Mouse (Mus musculus): ENCODE data around the gene Mrpl51.
"Not testable (repeated sequence)": the region's sequence is repeated elsewhere in the genome, so short reads cannot be mapped to it uniquely, and the experiment has no call there.

The Mrpl51 gene

DNA sequence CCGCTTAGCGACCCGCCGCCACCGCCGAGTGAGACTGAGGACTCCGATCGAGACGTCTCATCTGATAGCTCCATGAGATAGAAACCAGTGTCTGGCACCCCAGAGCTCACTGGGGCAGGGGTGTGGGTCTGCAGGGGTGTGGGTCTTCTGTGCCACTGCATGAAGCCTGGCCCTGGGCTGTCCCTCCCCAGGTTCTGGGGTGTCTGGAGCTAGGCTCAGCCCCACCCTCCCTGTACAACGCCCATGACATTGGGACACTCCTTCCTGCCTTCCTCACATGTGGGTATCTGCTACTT is 31.1 kb upstream of the Mrpl51 start:
- DNase-seq = no peak

DNA sequence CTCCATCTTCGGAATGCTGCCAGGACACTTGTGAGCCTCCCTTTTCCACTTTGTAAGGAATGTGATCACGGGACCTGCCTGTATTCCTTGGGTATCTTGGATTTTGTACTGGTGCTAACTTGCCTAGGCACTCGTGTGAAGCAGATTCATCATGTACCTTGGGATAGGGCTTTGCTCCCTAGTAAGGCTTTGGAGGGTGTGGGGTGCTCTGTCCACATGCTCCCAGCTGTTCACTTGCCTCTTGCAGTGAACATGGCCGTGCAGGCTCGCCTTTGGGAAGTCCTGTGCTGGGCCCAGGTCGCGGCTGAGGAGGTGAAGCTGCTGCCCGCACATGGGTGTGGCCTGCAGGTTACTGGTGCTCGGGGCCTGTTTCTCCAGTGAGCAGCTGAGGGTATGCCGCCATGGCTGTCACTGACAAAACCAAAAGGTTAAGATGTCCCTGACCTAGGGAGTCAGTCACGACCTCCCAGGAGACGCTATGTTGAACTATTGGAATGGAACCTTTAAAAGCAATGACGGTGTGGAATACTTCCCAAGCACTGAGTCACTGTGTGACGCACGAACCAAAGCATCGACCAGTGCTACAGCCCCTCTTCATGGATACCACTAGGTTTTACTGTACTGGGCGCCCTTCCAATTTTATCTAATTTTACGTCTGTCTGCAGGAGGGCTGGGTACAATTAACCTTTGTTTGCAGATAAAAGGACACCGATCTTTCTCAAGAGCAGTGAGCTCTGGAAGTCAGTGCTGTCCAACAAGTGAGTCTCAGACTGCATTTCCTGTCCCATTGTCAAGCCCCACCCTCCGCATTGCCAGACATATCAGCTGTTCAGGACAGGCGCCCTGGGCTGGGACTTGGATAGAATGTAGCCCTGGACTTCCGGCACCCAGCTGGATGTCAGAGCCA is 30.5 kb upstream of the Mrpl51 start:
- DNase-seq = peak; percentile 63

DNA sequence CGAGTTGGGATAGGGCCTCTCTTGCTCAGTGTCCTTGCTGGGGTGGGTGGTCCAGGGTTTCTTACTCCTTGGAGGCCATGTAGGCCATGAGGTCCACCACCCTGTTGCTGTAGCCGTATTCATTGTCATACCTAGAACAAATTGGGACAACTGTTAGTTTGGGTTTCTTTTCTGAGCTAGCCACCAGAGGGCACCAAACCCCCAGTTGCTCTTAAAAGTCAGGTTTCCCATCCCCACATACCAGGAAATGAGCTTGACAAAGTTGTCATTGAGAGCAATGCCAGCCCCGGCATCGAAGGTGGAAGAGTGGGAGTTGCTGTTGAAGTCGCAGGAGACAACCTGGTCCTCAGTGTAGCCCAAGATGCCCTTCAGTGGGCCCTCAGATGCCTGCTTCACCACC is 29.6 kb upstream of the Mrpl51 start:
- DNase-seq = peak; percentile 78

DNA sequence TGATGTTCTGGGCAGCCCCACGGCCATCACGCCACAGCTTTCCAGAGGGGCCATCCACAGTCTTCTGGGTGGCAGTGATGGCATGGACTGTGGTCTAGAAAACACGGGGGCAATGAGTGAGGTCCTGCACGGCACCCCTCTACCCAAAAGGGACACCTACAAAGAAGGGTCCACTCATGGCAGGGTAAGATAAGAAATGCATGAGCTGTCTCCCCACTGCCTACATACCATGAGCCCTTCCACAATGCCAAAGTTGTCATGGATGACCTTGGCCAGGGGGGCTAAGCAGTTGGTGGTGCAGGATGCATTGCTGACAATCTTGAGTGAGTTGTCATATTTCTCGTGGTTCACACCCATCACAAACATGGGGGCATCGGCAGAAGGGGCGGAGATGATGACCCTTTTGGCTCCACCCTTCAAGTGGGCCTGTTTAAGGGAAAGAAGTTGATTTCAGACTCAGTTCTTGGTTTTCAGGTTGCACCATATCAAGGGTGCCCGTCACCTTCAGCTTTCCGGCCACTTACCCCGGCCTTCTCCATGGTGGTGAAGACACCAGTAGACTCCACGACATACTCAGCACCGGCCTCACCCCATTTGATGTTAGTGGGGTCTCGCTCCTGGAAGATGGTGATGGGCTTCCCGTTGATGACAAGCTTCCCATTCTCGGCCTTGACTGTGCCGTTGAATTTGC is 28.8 kb upstream of the Mrpl51 start:
- DNase-seq = not testable (repeated sequence)

DNA sequence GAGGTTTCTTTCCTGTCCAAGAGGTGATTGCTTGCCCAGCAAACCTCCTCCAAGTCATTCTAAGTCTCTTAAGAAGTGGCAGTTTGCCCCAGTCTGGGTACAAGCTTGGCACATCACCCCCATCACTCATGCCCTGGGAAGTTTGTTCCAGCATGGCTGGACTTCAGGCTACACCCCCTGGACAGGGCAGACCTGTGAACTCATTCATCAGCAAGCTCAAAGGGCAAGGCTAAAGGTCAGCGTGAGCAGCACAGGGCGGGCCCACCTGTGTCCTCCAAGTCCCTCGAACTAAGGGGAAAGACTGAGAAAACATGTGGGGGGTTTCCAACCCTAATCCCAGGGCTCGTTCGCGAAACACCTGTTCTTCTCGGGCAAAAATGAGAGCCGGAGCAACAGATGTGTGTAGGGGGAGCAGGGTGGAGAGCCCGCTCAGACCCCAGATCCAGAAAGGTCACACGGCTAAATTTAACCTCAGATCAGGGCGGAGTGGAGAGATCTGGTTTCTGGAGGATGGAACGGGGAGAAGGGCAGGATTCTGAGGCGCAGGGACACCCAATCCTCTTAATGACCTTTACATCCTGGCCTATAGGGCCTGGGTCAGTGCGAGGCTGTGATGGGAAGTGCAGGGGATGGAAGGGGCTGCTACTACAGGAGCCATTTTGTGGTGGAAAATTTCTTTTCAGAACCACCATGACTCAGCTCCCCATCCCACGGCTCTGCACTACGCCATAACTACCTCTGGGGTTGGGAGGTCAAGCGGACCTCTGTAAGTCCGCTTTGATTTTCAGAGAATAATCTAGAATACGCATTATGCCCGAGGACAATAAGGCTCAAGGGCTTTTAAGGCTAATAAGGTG is 27.6 kb upstream of the Mrpl51 start:
- peak; percentile 52 for DNase-seq

DNA sequence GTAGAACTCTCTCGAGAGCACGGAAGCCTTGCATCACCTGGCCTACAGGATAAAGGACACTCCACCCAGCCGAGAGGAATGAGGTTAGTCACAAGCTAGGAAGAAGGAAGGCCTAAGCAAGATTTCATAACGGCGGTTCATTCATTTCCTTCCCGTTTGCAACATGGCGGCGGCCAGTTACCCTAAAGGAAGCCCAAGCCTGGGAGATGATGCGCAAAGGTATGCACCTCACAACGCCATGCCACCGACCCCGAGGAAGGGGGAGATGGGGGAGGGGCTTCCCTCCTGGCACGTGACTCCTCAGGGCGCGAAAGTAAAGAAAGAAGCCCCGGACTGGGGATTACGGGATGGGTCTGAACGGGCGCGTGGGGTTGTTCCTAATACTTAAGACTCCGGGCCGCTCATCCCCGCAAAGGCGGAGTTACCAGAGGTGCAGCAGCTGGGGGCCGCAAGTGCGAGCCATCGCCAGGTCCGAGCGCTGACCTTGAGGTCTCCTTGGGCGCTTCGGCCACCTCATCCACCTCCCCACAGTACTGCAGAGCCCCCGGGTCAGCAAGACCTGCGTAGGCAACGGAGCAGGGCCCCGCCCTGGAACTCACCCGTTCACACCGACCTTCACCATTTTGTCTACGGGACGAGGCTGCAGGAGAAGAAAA is 26.8 kb upstream of the Mrpl51 start:
- peak; percentile 60 for DNase-seq

DNA sequence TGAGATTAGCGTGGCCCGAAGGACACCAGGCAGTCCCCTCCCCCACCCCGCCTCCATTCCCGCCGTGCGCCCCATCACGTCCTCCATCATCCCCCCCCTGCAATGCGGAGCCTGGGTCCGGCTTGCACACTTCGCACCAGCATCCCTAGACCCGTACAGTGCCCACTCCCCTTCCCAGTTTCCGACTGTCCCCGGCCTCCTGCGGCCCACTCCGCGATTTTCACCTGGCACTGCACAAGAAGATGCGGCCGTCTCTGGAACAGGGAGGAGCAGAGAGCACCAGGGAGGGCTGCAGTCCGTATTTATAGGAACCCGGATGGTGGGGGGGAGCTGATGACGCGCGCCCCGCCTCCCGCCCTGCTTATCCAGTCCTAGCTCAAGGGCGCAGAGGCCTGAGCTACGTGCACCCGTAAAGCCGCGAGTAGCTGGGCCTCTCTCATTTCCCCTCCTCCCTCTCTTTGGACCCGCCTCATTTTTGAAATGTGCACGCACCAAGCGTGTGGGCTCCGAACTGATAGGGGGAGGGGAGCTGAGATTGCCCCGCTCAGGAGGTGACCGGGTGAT is 26.2 kb upstream of the Mrpl51 start:
- DNase-seq = peak; percentile 97

DNA sequence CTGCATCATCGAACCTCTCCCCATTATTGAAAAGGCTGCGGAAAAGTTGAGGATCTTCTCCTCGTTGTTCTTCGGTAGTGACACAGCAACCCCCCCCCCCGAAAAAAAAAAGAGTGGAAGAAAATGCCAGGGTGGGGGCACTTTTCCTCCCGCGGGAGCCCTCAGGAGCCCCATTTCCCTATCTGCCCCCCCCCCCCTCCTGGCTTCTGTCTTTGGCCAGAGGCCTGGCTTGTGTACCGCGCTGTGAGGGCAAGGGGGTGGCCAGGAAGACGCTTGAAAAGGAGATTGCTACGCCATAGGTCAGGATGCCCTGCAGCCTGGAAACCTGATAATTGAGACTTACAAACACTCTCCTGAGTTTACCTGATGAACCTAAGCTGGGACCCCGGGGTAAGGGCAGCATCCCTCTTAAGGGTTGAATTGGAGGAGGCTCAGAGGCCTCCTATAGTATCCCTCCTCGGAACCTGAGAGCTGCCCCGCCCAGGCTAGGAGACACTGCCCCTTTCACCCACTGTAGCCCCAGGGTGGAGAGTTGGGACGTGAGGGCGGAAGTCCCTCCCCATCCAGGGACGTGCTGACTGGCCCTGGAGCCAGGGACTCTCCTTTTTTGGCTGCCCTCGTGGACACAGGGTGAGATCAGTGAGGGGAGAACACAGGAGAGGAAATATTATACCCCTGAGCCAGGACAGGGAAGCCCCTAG is 25.4 kb upstream of the Mrpl51 start, which contains the start of gene Gapdh:
Gene Gapdh (minus strand): TSS at position 417 of the 701 bp plus-strand sequence.
- peak; percentile 49 for DNase-seq

DNA sequence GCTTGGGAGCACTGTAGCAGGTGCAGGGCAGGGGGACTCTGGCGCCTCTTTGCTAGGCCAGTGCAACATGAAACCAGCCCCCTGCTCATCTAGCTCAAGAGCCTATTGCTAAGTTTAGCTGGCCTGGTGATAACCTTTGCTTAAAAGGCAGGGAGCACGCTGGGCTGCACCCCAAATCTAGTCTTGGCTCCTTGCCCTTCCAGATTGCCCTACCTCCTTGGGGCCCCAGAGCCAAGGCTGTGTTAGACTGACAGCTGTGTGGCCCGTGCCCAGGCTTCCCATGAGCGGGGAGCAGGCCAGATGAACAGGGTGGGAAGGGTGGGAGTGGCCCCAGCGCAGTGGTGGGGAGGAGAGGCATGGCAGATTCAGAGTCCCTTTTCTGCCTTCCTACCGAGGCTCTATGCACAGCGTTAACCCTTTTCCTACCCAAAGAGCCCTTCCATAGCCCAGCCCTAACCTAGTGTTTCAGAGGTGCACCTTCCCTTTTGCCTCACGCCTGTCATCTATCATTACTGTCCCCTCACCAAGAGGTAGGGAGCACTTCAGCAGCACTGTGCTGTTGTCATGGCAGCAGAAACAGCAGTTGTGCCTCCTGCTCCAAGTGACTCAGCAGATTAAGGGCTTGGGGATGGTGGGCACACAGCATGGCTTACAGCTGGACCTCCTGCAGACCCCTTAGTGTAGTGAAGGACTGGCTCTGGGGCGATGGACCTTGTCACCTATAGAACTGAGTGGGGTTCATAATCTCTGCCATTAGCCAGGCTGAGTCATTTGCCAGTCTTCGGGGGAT is 24.5 kb upstream of the Mrpl51 start:
- DNase-seq = peak; percentile 47

DNA sequence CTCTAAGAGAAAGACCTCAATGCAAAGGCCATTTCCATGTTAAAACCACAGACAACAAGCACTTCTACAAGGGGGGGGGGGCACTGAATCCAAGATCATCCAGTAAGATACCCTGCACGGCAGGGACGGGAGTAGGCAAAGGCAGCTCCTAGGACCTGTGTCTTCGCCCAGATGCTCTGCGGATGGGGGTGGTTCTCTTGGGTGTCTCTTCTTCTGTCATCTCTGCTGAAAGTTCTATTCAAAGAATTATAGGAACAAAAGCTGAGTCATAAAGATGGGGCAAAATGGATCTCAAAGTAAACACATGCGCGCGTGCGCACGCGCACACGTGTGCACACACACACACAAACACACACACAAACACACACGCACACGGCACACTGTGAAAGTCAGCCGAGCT is 23.5 kb upstream of the Mrpl51 start:
- DNase-seq = peak; percentile 63

DNA sequence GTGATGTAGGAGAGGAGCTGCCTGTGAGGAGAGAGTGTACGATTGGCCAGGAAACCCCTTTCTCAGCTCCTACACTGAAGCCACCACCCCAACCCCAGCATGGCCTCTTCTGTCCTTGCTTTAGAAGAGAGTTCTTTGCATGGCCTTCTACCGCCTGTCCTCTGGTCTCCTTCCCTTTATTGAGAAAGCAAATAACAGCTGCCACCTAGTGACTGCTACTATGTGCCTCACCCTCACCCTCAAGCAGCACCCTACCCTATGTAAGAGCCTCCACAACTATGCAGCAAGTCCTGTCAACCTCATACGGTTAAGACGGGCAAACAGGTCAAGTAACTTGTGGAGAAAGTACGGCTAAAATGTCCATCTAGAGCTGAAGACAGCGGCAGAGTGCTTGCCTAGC is 21.4 kb upstream of the Mrpl51 start:
- DNase-seq = no peak

DNA sequence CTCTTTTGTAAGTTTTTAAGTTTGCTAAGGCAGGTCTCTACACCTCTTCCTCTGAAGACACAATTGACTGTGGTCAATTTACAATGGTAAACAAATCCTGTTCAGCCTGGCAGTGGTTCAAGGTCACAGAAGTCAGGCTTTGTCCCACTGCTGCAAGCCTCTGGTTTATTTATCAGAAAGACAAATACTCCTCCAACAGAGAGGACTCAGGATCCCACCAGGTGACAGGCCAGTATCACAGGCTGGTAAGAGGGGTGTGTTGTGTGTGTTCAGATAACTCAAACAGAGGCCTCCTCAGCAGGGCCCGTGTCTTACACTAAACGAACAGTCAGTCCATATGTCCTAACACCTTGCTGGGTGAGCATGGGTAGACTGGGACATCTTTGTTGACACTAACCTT is 19.1 kb upstream of the Mrpl51 start:
- DNase-seq = no peak

DNA sequence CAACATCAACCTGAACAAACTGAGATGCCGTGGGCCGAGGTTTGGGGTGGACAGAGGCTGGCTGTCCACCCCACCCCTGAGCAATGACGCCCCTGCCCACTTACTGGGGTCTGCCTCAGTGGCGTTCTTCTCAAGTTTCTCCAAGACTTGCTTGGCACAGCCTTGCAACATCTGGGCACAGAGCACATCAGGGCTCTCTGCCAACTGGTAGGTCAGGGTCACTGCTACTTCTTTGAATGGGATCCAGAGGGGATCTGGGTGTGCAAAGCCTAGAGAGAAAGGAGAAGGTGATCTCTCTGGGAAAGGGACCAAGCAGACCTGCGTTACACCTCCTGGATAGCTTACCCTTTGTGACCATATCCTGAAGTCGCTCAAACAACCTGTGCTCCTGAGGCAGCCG is 18.3 kb upstream of the Mrpl51 start:
- DNase-seq = no peak

DNA sequence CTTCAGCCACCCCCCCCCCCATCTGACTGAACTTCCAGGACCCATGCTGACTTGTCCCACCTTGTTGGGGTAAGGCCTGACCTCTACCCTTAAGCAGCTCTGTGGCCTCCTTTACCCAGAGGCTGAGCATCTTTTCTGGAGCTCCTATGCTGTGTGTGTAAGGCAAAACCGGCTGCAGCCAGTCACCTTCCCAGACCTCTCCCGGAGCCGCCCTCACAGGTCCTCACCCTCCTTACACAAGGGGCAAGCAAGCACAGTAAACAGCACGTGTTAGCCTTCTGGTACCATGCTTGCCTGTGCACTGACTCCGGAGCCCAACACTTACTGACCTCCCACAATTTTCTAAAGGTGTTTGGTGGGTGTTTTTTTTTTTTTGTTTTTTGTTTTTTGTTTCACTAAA is 16.1 kb upstream of the Mrpl51 start:
- no peak for DNase-seq

DNA sequence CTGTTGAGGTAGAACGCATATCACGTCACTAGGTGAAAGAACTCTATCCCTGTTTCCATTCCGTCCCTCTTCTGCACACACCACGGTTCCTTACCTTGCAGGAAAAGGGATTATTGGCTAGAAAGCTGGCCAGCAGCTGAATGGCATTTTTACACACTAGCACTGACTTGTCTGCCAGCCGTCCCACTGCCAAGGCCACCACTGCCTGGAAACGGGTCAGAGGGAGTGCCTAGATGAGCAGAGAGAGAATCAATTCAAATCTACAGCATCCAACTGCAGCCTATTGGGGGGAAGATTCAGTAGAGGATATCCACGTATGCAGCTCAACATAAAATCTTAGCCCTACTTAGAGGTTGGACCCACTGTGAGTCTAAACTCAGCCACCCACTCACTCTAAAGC is 12.0 kb upstream of the Mrpl51 start:
- DNase-seq = no peak

DNA sequence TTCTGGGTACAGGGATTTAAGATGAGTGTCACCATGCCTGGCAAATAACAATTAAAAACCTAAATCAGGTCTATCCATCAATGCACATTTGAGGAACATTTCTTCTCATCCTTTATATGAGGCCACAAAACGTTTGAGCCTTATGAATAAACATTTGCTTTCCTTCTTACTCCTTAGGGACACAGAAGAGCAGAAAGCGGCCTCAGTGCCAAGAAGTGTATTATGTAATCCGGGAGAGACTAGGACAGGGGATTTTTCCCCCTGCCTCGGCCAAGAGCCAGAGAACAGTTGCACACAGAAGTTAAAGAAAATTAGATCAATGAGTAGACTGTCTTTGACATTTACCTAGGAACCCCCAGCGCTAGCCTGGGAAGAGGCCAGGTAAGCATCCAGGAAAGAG is 9.5 kb upstream of the Mrpl51 start:
- no peak for DNase-seq

DNA sequence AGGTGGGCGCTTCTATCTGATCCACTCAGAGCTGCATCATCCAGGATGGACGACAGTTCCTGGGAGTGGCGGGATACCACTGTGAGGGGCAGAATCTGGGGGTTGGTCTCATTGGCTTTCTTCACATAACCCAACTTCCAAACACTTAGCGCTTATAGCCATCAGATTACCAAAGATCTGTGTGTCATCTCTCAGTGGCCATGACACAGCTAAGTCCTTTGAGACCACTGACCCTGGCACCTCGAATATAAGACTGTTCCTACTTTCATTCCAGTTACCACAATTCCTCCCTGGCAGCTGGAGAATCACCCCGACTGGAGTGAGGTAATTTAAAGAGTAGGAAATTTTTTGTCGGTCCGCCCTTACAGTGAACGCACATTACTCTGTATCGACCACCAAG is 5.4 kb upstream of the Mrpl51 start:
- DNase-seq = no peak

DNA sequence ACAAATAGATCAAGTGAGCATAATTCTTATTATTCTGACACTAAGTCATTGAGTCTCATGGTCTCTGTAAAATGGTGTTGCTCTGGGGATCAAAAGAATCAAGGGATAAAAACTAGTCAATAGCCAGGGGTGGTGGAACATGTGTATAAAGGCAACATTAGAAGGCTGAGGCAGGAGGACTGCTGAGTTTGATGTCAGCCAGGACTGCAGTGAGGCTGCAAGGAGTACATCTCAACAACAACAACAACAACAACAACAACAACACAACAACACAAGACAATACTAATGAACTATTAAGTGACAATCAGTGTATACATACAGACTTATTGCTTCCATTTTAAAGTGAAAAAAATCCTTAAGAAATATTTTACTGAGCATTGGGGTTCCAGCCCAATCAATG is 785 bp upstream of the Mrpl51 start:
- no peak for DNase-seq

DNA sequence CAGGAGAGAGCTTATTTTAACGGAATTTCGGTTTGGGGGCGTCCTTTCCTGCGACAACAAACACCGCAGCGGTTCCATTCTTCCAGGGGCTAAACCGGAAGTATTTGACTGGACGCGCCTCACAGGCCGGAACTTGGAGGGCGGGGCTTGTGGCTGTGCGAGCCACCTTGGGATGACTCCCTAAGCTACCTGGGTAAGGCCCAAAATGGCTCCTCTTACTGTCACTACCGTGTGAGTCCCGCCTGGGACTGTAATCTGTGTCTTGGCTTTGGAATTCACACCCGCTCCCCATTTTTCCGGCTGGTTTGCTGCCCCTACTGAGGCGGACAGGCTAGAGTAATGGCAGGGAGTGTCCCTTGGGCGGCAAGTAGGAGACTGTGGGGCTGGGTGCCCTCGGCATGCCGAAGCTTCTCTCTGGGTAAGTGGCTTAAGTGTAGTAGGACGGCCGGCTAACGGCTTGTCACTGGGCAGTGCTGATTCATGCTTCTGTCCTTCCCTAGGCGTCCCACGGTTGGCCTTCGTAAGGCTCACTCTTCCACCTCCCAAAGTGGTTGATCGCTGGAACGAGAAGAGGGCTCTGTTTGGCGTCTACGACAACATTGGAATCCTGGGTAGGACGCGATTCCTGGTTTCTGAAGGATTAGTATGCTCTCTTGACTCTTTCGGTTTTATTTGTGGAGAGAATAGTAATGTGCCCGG is 564 bp downstream of the Mrpl51 start:
- DNase-seq = peak; percentile 93

DNA sequence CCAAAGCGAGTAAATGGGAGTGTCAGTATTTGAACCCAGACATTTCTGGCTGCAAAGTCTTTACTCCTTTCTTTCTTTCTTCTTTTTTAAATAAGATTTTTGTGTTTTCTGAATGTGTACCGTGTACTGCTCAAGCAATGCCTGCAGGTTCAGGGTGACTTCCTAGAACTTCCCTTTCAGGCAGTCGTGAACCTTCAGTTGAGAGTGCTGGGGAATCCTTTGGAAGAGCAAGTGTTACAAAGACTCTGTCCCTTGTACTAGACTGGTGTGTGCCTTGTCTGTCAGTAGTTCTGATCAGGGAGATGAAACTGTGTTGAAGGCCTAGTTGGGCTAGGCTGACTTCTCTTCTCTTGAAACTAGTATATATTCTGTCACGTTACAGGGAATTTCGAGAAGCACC is 1.2 kb downstream of the Mrpl51 start:
- DNase-seq = no peak

All from right cerebral cortex, adult 18-20 months (tissue).